Mouse (Mus musculus) v-Abl transformed pro-B cells (cell line): ENCODE results near the gene Olfr1290.

Source experiments
- in situ Hi-C, 2 experiments: fragments of 400-800 bp; cut with MboI; formaldehyde crosslinking; loops; one replicate each; pipeline ENCODE4 v1.15.1; 2025; ENCODE audit not compliant: unreplicated experiment in 2 of 2

Gene Olfr1290

GRCm38 (mm10) chr2:111493729-111494128, at the start of gene Olfr1290:
Olfr1290 (minus strand) TSS chr2:111493829.
- in situ Hi-C loops, result no loop called here

GRCm38 (mm10) chr2:111540191-111540590, 46.6 kb upstream of the Olfr1290 start, which contains the start of gene Olfr1294:
Olfr1294 (minus strand) TSS chr2:111540291.
- in situ Hi-C loops, result no loop called here

GRCm38 (mm10) chr2:111524903-111525302, 31.3 kb upstream of the Olfr1290 start, which contains the start of gene Olfr1293-ps:
Olfr1293-ps (plus strand) TSS chr2:111525203.
- in situ Hi-C loops, result no loop called here

GRCm38 (mm10) chr2:111517451-111517850, 23.8 kb upstream of the Olfr1290 start:
- in situ Hi-C loops, result no loop called here

- in situ Hi-C loops, result no loop called here
Observed at GRCm38 (mm10) chr2:111496880-111497279, 3.3 kb upstream of the Olfr1290 start, which contains the start of gene Olfr1291-ps1. Olfr1291-ps1 (plus strand) TSS chr2:111497180.

- in situ Hi-C loops, result no loop called here
Observed at GRCm38 (mm10) chr2:111480519-111480918, 13.1 kb downstream of the Olfr1290 start, which contains the start of gene Olfr1289. Olfr1289 (plus strand) TSS chr2:111480819.

GRCm38 (mm10) chr2:111473801-111474200, 19.8 kb downstream of the Olfr1290 start, which contains the start of gene Olfr1288:
Olfr1288 (plus strand) TSS chr2:111474101.
- in situ Hi-C loops, result no loop called here

GRCm38 (mm10) chr2:111448842-111449241, 44.8 kb downstream of the Olfr1290 start, which contains the start of gene Olfr1287:
Olfr1287 (plus strand) TSS chr2:111449142.
- in situ Hi-C loops, result no loop called here
